Mouse (Mus musculus): ENCODE results near the gene Tmem184b.

The Tmem184b gene

DNA sequence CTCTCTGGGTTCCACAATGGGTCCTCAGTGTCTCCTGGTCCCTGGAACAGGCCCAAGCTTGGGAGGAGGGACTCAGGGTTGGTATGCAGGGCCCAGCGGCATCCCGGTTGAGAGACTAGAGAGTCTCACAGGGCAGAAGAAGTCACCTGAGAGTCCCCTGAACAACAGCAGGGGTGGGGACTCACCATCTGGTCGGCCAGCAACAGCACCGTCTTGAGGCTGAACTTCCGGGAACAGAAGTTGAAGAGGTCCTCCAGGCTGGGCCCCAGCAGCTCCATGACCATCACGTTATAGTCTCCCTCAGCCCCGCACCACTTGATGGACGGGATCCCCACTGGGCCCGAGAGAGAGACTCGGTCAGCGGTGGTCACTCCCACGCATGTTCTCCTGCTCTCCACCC is 26.2 kb upstream of the Tmem184b start:
- no peak for DNase-seq

DNA sequence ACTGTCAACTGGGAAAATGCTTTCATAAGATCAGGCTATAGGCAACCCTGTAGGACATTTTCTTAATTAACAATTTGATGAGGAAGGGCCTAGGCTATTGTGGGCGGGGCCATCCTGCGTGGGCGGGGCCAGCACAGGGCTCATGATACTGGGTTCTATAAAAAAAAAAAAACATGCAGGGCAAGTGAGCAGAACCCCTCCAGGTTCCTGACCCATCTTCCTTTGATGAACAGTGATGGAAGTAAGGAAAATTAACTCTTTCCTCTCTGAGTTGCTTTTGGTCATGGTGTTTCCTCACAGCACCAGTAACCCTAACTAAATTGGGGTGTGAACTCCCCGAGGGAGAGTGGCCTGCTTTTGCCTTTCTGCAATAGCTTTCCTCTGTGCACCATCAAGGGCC is 25.2 kb upstream of the Tmem184b start:
- DNase-seq, result no peak

DNA sequence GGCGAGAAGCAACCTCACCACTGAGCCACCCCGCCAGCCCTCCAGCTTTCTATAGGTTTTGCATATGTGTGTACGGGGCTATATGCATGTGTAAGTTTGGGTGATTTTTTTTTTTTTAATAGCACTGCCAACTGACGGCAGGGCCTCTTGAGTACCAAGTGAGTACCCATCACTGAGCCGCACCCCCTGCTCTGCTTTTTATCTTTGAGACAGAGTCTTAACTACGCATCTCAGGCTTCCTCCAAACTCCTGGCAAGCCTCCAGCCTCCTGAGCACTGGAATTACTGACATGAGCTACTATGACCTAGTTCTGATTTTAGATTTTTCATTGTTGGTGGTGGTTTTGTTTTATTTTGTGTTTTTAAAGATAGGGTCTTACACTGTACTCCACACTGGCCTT is 24.1 kb upstream of the Tmem184b start:
- peak; percentile 45 for DNase-seq

DNA sequence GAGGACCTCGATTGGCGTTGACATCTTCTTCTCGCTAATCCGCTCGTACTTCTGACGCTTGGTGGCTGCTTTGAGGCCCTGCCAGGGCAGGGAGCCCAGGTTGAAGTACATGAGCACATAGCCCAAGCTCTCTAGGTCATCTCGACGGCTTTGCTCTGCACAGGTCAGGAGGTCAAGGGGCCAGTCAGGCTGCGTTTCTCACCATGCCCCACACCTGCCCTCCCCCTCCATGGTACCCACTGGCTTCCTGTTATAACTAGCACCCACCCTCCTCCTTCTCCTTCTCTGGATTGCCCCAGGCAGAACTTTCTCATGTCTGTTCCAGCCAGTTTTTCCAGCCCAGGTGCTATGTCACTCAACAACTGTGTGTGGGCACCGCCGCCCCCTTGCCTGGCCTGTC is 22.1 kb upstream of the Tmem184b start:
- DNase-seq, result no peak

DNA sequence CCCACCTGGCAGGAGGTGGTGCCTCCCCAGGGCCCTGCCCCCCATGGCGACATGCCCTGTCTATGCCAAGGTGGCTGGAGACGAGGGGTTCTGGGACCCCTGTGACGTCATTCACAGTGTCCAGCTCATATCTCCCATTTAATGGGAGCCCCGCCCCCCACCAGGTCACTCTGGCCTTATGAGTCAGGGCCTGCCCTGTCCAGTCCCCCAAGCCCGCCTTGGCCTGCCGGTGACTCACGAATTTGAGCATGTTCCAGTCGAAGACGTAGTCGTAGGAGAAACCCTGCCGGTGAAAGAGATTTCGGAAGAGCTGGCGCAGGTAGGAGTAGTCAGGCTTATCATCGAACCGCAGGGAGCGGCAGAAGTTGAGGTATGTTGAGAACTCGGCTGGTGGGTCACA is 21.2 kb upstream of the Tmem184b start:
- no peak for DNase-seq

DNA sequence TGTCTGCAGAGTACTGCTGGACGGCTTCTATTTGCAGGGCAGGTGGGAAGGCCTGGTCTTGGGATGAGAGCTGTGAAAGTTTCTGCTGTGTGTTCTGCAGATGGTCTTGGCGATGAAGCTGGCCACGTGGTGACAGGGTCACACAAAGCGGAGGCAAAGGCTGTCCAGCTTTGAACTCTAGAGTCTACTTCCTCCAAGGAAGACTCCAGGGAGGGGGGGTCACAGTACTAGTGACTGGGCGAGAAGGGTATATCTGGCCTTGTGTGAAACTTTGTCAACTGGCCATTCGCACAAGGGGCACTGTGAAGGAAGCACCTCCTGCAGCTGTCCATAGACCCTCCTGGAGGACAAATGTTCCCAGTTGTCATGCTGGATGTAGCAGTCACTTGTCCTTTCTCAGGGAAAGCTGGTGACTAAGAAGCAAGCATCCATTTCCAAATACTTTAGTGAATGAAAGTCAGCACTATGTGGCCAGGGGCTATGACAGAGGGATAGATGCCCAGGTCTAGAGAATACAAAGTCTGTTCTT is 19.4 kb upstream of the Tmem184b start:
- DNase-seq, result no peak

DNA sequence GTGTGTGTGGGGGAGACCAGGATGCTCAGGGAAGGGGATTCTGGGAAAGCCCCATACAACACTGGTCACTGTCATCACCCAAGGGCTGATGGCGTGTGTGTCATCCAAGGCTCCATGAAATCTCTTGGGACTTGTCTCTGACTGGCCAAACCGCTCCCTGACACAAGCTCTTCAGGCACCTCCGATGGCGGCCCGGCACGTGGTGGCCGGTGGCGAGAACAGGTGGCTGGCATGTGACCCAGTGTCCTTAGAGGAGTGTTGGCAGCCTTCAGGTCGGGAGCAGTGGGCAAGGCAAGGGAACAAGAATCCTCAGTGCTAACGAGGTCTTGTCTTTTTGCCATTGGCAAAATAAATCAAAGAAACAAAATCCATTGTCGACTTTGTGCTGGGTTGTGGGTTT is 15.3 kb upstream of the Tmem184b start:
- DNase-seq, result no peak

DNA sequence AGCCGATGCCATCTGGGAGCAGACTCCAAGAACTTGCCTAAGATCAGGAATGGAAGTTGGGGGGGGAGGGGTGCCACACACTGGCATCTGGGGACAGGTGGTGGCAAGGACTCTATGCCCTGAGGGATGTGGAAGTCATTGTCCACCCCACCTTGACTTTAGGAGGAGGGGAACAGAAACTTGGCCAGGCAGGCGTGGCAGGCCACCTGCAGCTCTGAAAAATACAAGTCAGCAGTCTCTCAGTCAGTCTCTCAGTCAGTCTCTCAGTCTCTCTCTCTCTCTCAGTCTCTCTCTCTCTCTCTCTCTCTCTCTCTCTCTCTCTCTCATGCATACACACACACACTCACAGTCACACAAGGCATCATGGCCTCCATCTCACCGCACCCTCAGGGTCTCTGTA is 14.9 kb upstream of the Tmem184b start:
- DNase-seq, result no peak

DNA sequence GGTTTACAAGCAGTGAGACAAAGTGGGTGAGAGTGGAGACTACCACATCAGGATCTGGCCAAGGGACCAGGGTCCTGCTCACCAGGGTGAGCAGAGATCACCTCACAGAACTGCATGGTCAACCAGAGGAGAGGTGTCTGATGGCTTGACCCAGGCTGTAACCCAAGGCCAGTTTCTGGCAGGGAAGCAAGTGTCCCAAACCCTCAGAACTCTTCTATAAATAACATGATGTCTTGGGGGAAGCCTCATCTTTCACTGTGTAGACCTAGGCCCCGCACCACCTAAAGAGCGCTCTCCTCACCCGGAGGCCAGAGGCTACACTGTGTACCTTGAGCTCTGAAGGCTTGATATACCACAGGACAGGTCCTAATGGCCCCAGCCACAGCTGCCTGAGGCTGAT is 14.0 kb upstream of the Tmem184b start:
- DNase-seq, result no peak

DNA sequence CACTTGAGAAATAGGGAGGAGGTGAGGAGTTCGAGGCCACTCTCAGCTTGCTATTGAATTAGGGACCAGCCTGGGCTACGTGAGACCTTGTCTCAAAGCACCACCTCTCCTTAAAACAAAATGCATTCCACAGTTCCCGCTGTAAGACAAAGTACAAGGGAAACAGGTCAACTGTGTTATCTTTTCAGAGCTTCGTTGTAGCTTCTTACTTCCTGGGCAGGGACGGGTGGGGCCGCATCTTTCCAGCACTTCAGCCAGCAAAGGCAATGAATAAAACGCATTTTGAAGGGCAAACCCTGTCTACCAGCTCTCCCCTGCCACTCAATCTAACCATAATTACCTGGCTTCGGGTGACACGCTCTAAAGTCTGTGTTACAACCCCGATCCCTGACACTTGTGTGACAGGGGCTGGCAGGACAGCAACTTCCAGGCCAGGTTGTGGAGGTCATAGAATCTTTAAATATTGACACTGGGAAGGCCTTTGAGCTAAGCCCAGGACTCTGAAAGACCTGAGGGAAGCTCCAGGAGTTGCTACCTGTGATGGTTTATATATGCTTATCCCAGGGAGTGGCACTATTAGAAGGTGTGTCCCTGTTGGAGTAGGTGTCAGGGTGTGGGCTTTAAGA is 13.2 kb upstream of the Tmem184b start:
- no peak for DNase-seq

DNA sequence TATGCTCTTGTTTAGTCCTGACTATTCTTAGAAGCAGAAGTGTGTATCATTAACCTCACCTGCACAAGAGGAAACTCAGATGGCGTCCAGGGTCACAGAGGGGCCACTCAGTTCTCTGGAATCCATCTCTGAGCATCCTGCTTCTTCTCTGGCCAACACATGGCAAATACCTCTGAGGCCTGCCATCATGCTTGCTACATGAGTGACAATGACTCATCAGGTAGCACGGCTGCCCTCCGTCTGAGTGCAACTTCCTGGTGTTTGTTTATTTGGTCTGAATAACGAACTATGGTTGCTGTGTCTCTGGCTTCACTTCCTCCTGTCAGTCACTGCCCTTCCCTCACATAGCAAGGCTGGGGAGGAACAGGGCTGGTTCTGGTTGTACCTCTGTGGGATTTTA is 11.1 kb upstream of the Tmem184b start:
- no peak for DNase-seq

DNA sequence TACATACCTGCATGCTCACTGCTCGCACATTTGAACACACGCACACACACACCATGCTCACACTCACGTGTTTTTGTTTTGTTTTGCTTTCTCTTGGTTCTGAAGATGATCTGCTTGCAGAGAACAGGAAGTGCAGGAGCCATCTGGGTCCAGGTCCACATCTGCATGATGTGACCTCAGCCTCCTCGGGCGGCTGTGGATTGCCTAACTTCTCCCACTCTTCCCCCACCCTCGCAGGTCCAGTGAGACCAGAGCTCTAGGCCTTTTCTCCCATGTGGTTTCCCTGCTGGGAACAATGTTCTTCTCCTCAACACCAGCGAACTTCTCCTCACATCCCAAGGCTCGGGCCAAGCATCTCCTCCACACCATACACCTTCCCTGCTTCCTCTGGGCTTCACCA is 10.4 kb upstream of the Tmem184b start:
- no peak for DNase-seq

DNA sequence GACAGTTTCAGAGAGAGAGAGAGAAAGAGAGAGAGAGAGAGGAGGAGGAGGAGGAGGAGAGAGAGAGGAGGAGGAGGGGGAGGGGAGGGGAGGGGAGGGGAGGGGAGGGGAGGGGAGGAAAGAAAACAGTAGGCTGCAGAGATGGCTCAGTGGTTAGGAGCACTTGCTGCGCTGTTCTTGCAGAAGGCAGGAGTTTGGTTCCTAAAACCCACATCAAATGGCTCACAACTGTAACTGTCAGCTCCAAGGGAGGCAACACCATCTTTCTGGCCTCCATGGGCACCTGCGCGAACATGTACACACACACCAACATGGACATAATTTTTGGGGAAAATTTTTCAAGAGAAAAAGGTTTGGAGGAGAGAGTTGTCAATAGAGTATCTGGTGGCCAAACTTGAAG is 9.8 kb upstream of the Tmem184b start:
- DNase-seq, result no peak

DNA sequence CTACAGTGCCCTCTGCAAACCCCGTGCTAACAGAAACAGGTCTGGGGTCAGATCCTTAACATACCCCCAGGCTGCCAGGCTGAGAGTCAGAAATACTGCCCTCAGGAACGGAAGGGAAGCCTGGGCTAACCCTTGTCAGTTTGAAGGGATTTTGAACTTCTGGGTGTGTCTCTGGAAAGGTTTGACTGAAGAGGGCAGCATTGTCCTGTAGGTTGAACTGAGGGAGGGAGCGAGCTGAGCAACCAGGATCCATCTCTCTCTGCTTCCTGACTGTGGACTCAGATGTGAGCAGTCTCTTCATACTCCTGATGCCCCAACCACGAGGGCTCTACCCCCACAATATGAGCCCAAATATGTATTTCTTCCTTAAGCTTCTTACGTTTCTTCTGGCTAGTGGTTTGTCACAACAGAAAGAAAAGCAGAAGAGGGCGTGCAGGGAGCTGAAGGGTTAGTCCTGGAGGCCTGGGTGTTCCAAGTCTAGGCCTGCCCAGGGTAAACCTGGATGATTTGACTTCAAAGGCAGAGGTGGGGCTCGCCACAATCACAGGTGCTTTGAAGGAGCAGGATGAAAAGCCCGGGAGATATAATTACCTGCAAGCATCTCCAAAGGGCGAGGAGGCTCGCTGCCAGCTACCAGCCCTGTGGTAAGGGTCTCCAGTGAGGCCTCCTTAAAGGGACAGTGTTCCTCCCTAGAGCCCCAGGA is 8.1 kb upstream of the Tmem184b start:
- no peak for DNase-seq

DNA sequence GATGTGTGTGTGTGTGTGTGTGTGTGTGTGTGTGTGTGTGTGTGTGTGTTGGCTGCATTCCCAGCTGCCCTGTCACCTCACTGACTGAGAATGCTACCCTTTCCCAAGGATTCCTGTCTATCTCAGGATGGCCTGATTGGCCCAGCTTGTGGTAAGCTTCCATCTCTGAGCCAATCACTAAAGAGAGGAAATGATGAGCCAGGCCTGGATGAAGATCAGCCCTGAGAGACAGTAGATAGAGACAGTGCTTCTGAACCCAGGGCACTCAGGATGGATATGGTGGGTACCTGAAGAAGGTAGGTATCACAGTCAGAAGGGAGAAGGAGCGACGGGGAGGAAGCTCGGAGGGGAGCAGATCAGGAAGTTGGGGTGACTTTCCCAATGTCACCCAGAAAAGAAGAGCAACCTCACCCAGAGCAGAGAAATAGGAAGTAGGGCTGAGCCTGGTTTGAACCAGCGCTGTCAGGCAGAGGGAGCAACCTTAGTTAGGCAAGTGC is 5.8 kb upstream of the Tmem184b start:
- DNase-seq, result no peak

DNA sequence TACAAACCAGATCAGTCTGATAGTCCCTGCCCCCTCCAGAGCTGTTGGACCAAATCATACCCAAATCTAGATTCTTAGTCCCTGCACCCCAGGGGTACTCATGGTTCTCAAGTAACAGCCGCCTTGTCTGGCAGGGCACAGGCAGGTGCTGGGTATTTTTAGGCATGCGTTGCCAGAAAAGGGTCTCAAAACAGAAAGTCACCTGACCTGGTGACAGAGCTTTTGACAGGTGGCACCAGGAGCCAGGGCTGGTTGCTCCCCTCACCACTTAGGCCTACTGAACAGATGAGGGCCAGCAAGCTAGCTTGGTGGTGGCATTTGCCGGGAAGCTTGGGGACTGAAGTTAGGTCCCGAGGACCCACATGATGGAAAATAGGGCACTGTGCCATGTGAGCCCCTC is 3.2 kb upstream of the Tmem184b start:
- no peak for DNase-seq

DNA sequence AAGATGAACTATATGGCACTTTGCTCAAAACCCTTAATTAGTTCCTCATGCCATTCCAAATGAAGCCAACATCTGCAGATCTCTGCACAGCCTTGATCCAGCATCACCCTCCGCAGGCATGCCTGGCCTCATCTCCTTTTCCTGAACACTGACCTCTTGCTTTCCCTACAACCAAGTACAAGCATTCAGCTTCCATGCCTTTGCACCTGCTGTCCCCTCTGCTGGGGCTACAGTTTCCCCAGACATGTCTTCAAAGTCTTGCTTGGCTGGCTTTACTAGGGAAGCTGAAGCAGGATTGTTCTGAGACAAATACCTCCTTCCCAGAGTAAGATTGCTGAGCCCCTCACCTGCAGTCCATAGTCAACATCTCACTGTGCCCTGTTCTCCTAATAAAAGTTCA is 908 bp upstream of the Tmem184b start:
- DNase-seq, result no peak

DNA sequence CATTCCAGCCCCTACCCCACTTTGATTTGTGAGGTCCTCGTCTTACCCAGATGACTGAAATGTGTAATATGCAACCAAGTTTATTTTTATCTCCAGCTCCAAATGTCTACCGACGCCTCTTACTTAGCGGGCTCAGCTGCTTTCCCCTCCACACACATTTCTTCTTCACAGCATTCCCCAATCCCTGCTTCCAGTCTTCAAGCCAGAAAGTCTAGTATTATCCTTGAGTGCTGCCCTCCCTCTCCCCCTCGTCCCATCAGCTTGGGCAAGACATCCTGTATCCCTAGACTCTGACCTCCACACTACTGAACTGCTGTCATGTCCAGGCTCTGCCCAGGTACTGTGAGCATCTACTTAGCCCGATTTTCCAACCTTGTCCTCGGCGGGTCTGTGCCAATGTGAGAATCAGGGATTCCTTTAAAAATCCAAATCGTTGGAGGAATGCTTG is 418 bp upstream of the Tmem184b start:
- no peak for DNase-seq

DNA sequence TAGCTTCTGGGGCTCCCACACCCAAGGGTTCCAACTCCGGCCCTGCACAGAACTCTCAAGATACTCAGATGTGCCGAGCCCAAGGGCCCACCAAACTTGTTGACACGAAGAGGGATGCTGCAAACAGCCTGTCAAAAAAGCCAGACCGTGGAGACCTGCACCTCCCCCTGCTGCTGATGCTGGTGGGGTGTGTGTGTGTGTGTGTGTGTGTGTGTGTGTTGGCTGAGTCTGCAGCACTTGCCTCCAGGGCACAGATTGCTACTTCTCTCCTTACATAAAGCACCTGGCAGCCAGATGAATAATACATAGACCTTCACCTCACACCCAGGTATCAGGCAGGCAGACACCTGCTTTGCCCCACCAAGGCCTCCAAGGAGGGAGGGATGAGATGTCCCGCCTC is 1.2 kb downstream of the Tmem184b start:
- no peak for DNase-seq

DNA sequence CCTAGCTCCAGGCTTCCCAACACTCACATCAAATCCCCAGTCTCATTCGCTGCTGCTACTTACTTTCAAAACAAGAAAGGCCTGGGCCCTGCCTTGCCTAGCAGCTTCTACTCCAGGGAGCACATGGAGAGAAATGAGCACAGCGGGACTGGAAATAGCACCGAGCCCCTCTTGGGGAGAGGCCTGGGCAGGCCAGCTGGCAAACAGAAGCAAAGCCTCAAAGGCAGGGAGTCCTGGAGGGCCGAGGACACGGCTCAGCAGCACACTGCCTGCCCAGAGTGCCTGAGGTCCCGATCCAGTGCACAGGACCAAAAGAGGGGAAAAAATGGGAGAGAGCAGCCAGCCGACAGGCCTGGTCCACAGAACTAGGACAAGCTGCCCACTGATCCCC is 2.4 kb downstream of the Tmem184b start:
- DNase-seq, result no peak

DNA sequence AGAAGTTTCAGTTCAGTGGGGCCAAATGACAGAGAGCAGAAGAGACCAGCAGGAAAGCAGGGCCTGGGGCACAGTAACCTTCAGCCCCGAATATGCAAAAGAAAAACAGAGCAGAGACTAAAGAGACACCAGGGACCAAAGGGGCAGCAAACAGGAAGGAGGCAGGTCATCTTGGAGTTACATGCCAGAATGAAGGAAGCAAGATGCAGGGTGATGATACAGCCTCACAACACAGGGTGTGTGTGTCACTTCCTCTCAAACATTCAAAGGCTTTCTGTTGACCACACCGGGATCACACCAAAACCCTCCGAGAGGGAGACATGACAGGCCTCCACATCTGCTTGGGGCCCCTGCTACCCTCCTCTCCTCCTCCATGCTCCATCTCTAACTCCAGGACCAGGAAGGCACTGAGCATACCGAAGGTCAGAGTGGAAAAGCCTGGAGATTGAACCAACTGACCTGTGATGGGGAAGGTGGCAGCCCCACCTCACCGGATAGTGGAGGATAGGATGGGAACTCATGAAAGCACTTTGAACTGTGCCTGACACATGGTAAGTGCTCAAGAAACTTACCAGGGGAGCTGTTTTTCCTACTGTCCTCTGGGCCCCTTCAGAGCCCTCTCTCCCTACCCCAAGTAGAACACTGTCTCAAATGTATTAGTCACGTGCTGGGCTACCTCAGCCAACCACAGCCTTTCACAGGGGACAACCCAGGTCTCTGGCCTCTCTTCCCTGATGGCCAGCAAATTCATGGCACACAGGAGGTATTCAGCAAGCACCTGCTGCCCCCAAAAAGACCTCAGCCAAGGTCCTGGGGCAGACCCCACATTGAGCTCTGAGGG is 3.0 kb downstream of the Tmem184b start:
- no peak for DNase-seq

DNA sequence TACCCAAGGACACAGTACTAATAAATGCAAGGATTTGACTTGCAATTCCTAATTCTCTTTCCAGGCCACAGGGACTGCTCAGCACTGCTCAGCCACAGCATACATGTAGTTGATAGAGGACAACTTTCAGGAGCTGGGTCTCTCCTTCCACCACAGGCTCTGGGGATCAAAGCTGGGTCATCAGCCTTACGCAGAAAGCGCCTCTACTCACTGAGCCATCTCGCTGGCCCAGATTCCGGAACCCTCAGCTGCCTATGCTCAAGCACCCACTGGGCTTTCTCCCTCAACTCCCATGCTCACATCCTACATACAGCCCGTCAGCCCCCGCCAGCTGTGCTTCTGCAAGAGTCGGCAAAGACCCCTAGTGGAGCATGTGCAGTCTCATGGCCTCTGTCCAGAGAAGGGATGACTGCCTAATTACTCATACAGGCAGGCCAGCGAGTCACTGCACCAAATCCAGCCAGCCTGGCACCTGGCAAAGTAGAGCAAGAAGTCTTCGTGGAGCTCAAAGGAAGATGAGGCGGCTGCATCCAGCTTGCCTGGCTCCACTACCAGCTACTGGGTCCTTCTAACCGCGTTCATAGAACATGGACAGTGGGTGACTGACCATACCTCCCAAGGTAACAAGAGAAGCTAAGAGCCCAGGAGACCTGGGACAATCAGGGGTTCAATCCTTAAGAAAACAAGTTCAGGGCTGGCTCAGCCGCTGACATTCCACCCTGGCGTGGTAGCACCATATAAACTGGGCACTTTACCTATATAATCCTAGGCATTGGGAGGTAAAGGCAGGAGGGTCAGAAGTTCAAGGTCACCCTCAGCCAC is 3.9 kb downstream of the Tmem184b start:
- no peak for DNase-seq

DNA sequence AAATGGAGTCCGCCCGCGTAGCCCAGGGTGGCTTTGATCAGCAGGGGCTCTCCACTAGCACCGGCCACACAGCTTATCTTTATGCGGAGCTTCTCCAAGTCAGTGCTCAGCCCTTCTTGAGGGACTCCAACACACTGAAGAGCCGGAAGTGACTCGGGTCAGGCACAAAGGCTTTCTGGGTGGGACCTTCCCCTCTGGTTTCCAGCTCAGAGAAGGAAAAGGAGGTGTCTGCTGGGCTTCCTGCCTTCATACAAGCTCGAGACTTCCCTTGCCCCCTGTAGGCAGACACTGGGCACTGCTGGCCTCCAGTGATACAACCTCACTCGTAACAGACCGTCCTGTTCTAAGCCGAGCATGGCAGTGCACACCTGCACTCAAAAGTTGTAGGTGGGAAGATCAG is 6.6 kb downstream of the Tmem184b start:
- no peak for DNase-seq
